In genomic region chr12:86974387-86975288, GRCm38 (mm10) we compare ENCODE assay signal across 8 mouse cellular contexts. TPM values are rescaled to one million over a fixed set of nuclear protein-coding genes. Genes with fewer than 3 reads are reported as not detected.
DNase-seq lines count a peak whose midpoint lies in the region; ATAC-seq and TF ChIP-seq lines count a peak whose summit lies in the region.
"Had no signal": no experiment of that assay in that cellular context is flagged by ENCODE, and none has a peak within 500 bp of the region (broad histone marks: within the 10 kb centered on the region; RNA-seq: fewer than 3 reads in every experiment).

No protein-coding gene starts in this region.

- whole genome bisulfite sequencing in intestine, postnatal 0 days: 8% methylated on average over 40 of the region's 40 CpGs
- 7% methylated on average over 40 of the region's 40 CpGs for WGBS in limb, embryonic 13.5 days
- 6% methylated on average over 40 of the region's 40 CpGs for whole genome bisulfite sequencing in midbrain, embryonic 14.5 days

- TF ChIP-seq CTCF in intestine, postnatal 0 days (IDR thresholded peaks at IDR 0.05; ENCODE audit: low read depth): peak; percentile 94

- H3K9ac ChIP-seq in intestine, postnatal 0 days (ENCODE audit: low read depth, low read length): no peak overlapping the region
- H3K9ac ChIP-seq in limb, embryonic 13.5 days: peak overlapping the region; percentile 36
- H3K9ac ChIP-seq in midbrain, embryonic 14.5 days (replicated peaks; ENCODE audit: low read length): peak overlapping the region; percentile 46

- DNase-seq in adrenal gland, adult 2 months: peak; percentile 65
- DNase-seq in embryo, embryonic 11 days: peak; percentile 70
- peak; percentile 76 for DNase-seq in midbrain, embryonic 14.5 days
- DNase-seq in spleen, postnatal 14 days (ENCODE audit: low spot score in 2 of 2): peak; percentile 43 to 63

- peak; percentile 88 for ATAC-seq in granulocyte monocyte progenitor cell, adult 5-6 weeks (replicated peaks; ENCODE audit: poor library complexity, severe bottlenecking)
- ATAC-seq in intestine, postnatal 0 days: no peak
- peak; percentile 51; the same call in 1 of the 2 replicates for ATAC-seq in limb, embryonic 13.5 days (ENCODE audit: low FRiP score, low read depth)
- peak; percentile 70 for ATAC-seq in midbrain, embryonic 14.5 days (ENCODE audit: low FRiP score, low TSS enrichment)

- H3K4me2 ChIP-seq in intestine, postnatal 0 days (replicated peaks; ENCODE audit: low read depth): peak overlapping the region; percentile 60
- peak overlapping the region; percentile 64 for H3K4me2 ChIP-seq in limb, embryonic 13.5 days (replicated peaks)
- peak overlapping the region; percentile 56 for H3K4me2 ChIP-seq in midbrain, embryonic 14.5 days (ENCODE audit: low read length)

- H3K36me3 ChIP-seq in intestine, postnatal 0 days (ENCODE audit: control insufficient read depth, insufficient read depth): no peaks in the 10 kb centered on the region
- no peaks in the 10 kb centered on the region for H3K36me3 ChIP-seq in limb, embryonic 13.5 days
- no peaks in the 10 kb centered on the region for H3K36me3 ChIP-seq in midbrain, embryonic 14.5 days (ENCODE audit: control insufficient read depth, insufficient read depth, low read length)

- H3K4me3 ChIP-seq in intestine, postnatal 0 days (ENCODE audit: low read depth, low read length): peak overlapping the region; percentile 25; the same call in 1 of the 2 replicates
- peak overlapping the region; percentile 29 for H3K4me3 ChIP-seq in limb, embryonic 13.5 days
- H3K4me3 ChIP-seq in midbrain, embryonic 14.5 days (replicated peaks; ENCODE audit: low read depth, low read length): peak overlapping the region; percentile 21

- H3K9me3 ChIP-seq in intestine, postnatal 0 days (ENCODE audit: control insufficient read depth): no peaks in the 10 kb centered on the region
- no peaks in the 10 kb centered on the region for H3K9me3 ChIP-seq in limb, embryonic 13.5 days
- no peaks in the 10 kb centered on the region for H3K9me3 ChIP-seq in midbrain, embryonic 14.5 days (ENCODE audit: control insufficient read depth, low read length)

- H3K4me1 ChIP-seq in intestine, postnatal 0 days (replicated peaks; ENCODE audit: control insufficient read depth, insufficient read depth, low read length): 0 out of 2 replicates have a peak, but pooled peaks cover 5% of the 10 kb centered on the region
- H3K4me1 ChIP-seq in limb, embryonic 13.5 days: peaks cover 38% of the 10 kb centered on the region
- peaks cover 24% of the 10 kb centered on the region for H3K4me1 ChIP-seq in midbrain, embryonic 14.5 days (ENCODE audit: control insufficient read depth, insufficient read depth, low read length)

- H3K27ac ChIP-seq in intestine, postnatal 0 days (ENCODE audit: low read depth, low read length): no peak overlapping the region
- H3K27ac ChIP-seq in limb, embryonic 13.5 days: no peak overlapping the region
- peak overlapping the region; percentile 72 for H3K27ac ChIP-seq in midbrain, embryonic 14.5 days (replicated peaks; ENCODE audit: low read depth, low read length)
- H3K27ac ChIP-seq: macrophage had no signal

- peaks cover 18% of the 10 kb centered on the region; the same call in 1 of the 2 replicates for H3K27me3 ChIP-seq in intestine, postnatal 0 days (replicated peaks; ENCODE audit: control insufficient read depth, insufficient read depth, low read length)
- H3K27me3 ChIP-seq in limb, embryonic 13.5 days: peaks cover 37% of the 10 kb centered on the region
- H3K27me3 ChIP-seq in midbrain, embryonic 14.5 days (ENCODE audit: control insufficient read depth, insufficient read depth, low read length): no peaks in the 10 kb centered on the region

RNA-seq across cellular contexts. Expression of gene Zdhhc22, which starts 15.6 kb away (rescaled TPM):
- total RNA-seq in adrenal gland, adult 2 months (2021): 1 to 10 TPM; 1.2 to 1.4 TPM
- polyA plus RNA-seq in adrenal gland, adult 2 months (2012; rRNA removed): 3.1 and 5.2 TPM in 2 replicates
- not detected in 2 replicates for total RNA-seq in granulocyte monocyte progenitor cell, adult 5-6 weeks (2014; fragmentation: Nextera tagmentation)
- not detected in 2 replicates for total RNA-seq in granulocyte monocyte progenitor cell, adult 5-6 weeks (2017)
- 0.46 and 0.55 TPM in 2 replicates for polyA plus RNA-seq in intestine, postnatal 0 days (2015; fragmentation: Nextera tagmentation; extraction: Ambion mirVana)
- not detected in 2 replicates for polyA plus RNA-seq in limb, embryonic 13.5 days (2015; fragmentation: Nextera tagmentation; extraction: Ambion mirVana)
- polyA plus RNA-seq in midbrain, embryonic 14.5 days (2014; fragmentation: Nextera tagmentation; extraction: Ambion mirVana): 9.0 and 10.7 TPM in 2 replicates
- polyA plus RNA-seq: macrophage had no signal

RNA-seq across cellular contexts. Expression of gene Cipc, which starts 27.8 kb away (rescaled TPM):
- 10 to 100 TPM; 17.9 to 29.3 TPM for total RNA-seq in adrenal gland, adult 2 months (2021)
- polyA plus RNA-seq in adrenal gland, adult 2 months (2012; rRNA removed): 38.5 and 39.8 TPM in 2 replicates
- 23.5 and 32.3 TPM in 2 replicates for total RNA-seq in granulocyte monocyte progenitor cell, adult 5-6 weeks (2014; fragmentation: Nextera tagmentation)
- 18.5 and 19.9 TPM in 2 replicates for total RNA-seq in granulocyte monocyte progenitor cell, adult 5-6 weeks (2017)
- 3.2 and 3.8 TPM in 2 replicates for polyA plus RNA-seq in intestine, postnatal 0 days (2015; fragmentation: Nextera tagmentation; extraction: Ambion mirVana)
- 23.6 and 24.7 TPM in 2 replicates for polyA plus RNA-seq in limb, embryonic 13.5 days (2015; fragmentation: Nextera tagmentation; extraction: Ambion mirVana)
- 42.5 and 61.0 TPM in 2 replicates for polyA plus RNA-seq in midbrain, embryonic 14.5 days (2014; fragmentation: Nextera tagmentation; extraction: Ambion mirVana)

RNA-seq across cellular contexts. Expression of gene Tmem63c, which starts 46.5 kb away (rescaled TPM):
- total RNA-seq in adrenal gland, adult 2 months (2021): 1 to 10 TPM; 1.3 to 2.4 TPM
- 1.0 and 1.8 TPM in 2 replicates for polyA plus RNA-seq in adrenal gland, adult 2 months (2012; rRNA removed)
- not detected in 2 replicates for total RNA-seq in granulocyte monocyte progenitor cell, adult 5-6 weeks (2014; fragmentation: Nextera tagmentation)
- total RNA-seq in granulocyte monocyte progenitor cell, adult 5-6 weeks (2017): not detected in 2 replicates
- 0.52 and 0.71 TPM in 2 replicates for polyA plus RNA-seq in intestine, postnatal 0 days (2015; fragmentation: Nextera tagmentation; extraction: Ambion mirVana)
- 0.05 and 0.08 TPM in 2 replicates for polyA plus RNA-seq in limb, embryonic 13.5 days (2015; fragmentation: Nextera tagmentation; extraction: Ambion mirVana)
- 9.1 and 13.5 TPM in 2 replicates for polyA plus RNA-seq in midbrain, embryonic 14.5 days (2014; fragmentation: Nextera tagmentation; extraction: Ambion mirVana)
- polyA plus RNA-seq: macrophage had no signal
